Mouse (Mus musculus): ENCODE data around the gene Twnk.
A peak's percentile ranks its signal among the peaks of the same experiment; 100 is the strongest.

GRCm38 (mm10) chr19:45031780-45032179 lies 26.3 kb downstream of the Twnk start:
- TF ChIP-seq CTCF (conservative IDR thresholded peaks at IDR 0.05 in 1 of 2, IDR thresholded peaks at IDR 0.05 in 1 of 2; ENCODE audit: low read depth in 2 of 2, low read length in 2 of 2) (peak; percentile 83 to 95), HCFC1 (IDR thresholded peaks at IDR 0.05; ENCODE audit: low read depth, low read length) (no peak), MYC (IDR thresholded peaks at IDR 0.05; ENCODE audit: low read depth, low read length) (0 out of 2 replicates have a peak, but pooled peaks have one; percentile 55), GABPA (IDR thresholded peaks at IDR 0.05; ENCODE audit: insufficient replicate concordance, low read depth, low read length) (no peak), POLR2A (IDR thresholded peaks at IDR 0.05; ENCODE audit: low read depth, low read length) (no peak), POLR2AphosphoS2 (IDR thresholded peaks at IDR 0.05; ENCODE audit: low read depth, low read length) (no peak), EP300 (IDR thresholded peaks at IDR 0.05; ENCODE audit: low read length) (no peak), TBP (conservative IDR thresholded peaks at IDR 0.05; ENCODE audit: low read depth, low read length) (no peak), ELF1 (IDR thresholded peaks at IDR 0.05; ENCODE audit: low read depth, low read length) (no peak), MAZ (IDR thresholded peaks at IDR 0.05; ENCODE audit: low read depth, low read length) (0 out of 2 replicates have a peak, but pooled peaks have one; percentile 56), MAX (IDR thresholded peaks at IDR 0.05; ENCODE audit: low read length) (0 out of 2 replicates have a peak, but pooled peaks have one; percentile 27), NELFE (IDR thresholded peaks at IDR 0.05; ENCODE audit: low read depth, low read length) (no peak; the same call in 1 of the 2 replicates), ZKSCAN1 (IDR thresholded peaks at IDR 0.05; ENCODE audit: borderline replicate concordance, low read depth, low read length) (no peak), BHLHE40 (IDR thresholded peaks at IDR 0.05; ENCODE audit: low read depth, low read length) (peak; percentile 35; the same call in 1 of the 2 replicates)
